Mouse (Mus musculus) 416B (cell line): ENCODE data around the gene Lhfpl1.
"Not testable (repeated sequence)": the region's sequence is repeated elsewhere in the genome, so short reads cannot be mapped to it uniquely, and the experiment has no call there.

Source experiments
- DNase-seq: peaks from one replicate; pipeline ENCODE4 v3.0.0; 2011; ENCODE audit warnings: low read depth

The Lhfpl1 gene

DNA sequence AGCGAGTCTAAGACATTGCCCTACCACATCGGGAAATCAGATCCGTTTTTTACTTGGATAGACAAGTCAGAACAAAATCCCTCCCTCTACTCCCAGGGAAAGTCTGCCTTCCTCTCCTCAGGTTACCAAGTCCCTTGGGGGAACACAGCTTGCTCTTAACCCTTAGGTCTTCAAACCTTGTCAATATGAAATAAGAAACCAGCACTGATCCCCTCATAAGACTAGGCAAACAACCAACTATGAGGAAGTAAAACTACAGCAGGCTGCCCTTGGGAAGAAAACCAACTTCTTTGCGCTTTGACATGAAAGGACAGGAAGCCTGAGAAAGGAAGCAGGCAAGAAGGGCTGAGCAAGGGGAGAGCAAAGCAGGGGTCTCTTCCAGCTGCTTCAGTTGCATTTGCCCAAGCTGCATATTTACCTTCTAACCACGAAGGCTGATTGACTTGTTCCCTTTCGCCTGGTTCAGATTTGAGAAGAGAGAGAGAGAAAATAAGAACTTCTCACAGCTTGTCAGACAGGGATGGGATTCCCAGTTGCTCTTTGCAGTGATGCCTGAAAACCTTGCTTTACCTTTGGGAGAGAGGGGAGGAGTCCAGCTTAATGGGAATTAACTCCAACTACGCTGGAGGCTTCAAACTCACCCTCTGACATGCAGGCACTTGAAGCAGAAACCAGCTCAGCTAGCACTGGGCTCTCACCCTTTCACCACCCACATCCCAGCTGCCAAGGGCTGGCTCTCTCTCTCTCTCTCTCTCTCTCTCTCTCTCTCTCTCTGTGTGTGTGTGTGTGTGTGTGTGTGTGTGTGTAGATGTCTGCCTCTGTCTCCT is at the start of gene Lhfpl1:
Gene Lhfpl1, minus strand, starts transcription at position 713 of the 827 bp plus-strand sequence.
- no peak for DNase-seq

DNA sequence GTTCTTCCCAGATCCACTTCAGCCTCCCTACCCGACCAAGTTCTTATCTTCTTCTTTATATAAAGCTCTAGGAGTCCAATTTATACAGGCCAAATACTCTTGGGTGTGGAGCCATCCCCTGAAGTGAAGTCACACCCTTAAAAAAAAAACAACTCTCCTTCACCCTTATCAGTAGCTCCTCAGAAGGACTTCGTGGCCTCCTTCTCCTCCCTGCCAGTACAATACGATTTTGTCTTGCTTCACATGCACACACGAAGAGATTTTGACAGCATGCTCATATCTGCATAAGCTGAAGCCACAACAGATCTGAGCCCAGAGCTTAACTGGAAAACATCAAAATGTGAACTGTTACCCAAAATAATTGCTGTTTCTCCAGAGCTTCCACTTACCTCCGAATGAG is 22.9 kb upstream of the Lhfpl1 start:
- no peak for DNase-seq

DNA sequence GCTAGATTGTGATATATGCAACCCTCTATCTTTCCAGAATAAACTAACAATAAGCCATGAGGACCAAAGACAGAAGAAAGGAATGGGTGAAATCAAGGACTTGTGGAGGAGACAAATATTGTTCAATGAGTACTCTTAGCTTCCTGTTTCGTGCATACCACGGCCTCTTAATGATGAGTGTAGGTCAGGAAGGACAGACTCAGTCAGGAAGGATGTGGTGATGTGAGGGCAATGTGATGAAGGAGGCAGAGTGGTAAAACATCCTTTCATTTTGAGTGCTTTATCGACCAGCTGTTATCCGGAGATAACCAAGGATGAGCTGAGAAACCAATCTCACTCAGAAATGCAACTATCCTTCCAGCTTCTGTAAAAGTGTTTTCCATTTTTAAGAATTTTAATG is 13.6 kb upstream of the Lhfpl1 start:
- DNase-seq: no peak

DNA sequence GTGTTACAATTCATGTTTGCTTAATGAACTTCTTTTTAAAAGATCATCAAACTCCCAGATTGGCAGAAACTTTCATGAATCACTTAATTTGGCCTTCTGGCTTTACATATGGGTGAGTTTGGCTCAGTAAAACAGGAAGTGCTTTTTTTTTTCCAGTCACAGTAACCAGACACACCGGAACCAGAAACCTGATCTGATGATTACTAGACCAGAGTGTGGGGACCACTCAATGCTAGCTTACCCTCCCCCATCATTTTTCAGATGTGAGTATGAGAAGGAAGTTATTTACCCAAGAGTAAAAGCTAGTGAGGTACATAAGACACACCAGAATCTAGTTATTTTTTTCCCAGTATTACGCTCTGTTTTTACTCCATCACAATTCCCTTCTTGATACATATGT is 6.5 kb downstream of the Lhfpl1 start:
- peak; percentile 0 for DNase-seq

DNA sequence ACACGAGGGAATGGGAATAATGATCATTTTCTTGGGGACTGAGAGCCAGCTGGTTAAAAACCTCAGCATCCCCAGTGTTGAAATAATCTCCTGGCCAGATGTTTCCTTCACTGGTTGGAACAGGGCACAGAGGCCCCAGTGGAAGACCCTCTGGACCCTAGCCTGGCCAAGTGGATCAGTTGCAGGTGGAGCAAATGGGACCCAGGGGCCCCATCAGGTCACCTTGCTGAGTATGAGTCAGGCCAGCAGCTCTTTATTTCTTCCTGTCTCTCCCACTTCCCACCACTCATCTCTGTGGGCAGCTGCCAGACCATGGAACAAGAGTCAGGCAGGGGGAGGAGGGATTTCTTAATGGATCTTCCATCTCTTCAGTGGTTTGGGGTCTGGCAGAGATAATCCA is 12.7 kb downstream of the Lhfpl1 start:
- no peak for DNase-seq

DNA sequence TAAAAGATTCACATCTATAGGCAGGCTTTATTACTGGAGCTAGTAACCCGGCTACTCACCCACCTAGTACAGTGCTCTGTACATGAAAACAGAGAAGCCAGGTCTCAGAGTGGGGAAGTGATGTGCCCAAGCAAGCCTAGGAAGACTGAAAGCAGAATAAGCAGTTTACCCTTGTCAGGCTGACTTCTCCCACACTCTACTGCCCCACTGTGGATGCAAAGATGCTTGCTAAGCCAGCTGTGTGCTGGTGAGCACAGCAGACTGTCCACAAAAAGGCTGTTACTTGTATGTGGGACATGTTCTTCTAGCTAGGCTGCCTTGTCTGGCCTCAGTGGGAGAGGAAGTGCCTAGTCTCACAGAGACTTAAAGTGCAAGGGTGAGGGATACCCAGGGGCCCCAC is 40.3 kb downstream of the Lhfpl1 start:
- DNase-seq: peak; percentile 1

DNA sequence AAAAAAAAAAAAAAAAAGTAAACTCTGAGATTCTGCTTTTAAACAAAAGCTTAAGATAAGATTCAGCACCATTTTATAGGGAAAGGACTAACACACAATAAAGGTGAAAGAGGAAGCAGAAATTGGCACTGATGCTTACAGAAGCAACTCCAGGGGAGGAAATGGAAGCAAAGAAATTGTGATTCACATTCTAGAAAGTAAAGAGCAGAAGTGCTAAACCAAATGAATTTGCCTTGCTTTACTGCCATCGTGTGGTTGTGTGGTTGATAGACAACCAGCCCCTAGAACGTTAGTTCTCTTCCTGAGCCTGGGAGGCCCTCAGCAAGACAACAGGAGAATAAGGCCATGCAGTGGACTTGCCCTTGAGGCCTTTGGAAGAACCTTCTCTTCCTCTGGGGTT is 41.7 kb downstream of the Lhfpl1 start:
- peak; percentile 29 for DNase-seq

DNA sequence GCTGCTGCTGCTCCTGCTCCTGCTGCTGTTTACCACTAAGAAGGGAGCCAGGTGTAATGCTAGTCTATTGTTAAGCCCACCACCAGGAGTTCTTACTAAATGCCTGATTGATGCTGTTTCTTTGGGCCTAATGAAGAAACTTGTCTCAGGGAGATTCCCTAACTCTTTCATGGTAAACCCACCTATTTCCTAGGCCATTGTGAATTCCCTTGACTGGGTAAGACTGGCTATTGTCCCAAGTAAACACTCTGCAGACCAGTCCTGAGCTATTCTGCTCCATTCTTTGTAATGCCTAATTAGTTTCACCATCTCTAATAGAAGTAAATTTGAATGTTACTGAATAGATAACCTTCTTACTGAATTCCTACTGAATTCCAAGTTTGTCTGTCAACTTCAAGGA is 48.7 kb downstream of the Lhfpl1 start:
- DNase-seq: not testable (repeated sequence)

DNA sequence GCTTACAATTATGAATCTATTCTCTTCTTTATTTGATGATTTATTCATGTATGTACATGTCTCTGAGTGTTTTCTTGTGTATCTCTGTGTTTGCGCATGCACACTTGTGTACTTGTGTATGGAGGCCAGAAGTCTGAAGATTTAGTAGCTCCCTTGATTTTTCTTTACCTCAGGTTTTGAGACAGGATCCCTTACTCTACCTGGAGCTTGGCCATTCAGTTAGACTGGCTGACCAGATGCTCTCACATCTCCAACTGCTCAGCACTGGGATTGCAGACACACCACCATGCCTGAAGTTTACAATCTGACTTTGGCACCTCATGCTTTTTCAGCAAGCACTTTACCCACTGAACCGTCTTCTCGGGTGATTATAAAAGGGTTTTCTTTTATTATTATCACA is 76.7 kb downstream of the Lhfpl1 start:
- DNase-seq: no peak

DNA sequence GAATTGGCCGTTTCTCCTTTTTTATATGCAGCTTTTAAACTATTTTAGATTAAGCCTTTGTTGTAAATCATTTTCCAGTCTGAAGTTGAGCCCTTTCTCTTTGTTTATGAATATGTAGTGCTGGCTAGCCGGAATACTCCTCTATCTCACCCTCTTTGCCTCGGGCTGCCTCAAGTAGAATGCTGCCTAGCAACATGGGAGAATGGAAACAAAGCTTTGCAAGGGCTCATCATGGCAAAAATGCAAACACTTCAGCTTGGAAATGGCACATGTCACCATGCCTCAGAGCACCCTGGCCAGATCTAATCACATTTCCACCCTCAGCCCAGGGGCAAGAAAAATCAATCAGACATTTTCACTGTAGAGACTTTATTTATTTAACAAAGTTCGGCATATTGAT is 77.1 kb downstream of the Lhfpl1 start:
- DNase-seq: no peak

DNA sequence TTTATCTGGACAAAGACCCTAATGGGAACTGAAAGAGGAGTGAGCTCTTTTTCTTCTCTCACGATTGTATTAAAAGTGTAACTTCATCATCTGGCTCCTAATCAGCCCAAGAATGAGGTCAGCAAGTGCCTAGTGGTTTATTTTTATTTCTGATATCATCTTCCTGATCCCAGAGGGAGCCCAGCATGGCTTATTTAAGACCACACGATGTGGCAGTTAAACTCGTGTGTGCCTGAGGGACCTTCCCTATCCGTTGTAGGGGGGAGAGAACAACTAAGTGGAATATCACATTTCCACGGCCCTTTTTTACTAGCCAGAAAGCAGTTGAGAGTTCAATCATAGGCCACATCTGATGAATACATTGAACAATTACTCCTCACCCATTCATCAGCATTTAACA is 87.1 kb downstream of the Lhfpl1 start:
- DNase-seq: no peak
